Mouse (Mus musculus): ENCODE data around the gene Ssh1. TPM values are rescaled to one million over a fixed set of nuclear protein-coding genes. Genes with fewer than 3 reads are reported as not detected.

Ssh1 gene
- total RNA-seq, 1 experiment = 11.8 TPM

DNA sequence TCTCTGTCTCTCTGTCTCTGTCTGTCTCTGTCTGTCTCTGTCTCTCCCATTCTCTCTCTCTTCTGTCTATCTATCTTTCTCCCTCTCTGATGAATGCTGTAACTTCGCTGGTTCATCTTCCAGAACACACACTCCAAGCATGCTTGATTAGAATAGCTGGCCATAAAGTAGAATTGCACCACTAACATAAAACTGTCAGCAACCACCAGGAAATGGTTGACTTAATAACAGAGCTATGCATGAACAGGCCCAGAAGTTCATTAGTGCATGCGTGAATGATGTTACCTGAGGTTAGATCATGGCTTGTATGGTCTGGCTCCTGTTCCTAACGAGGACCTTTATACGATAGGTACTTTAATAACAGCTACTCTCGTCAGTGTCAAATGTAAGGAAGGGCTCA is 11.4 kb upstream of the Ssh1 start:
- in situ Hi-C loops (cut with MboI; ENCODE audit: low sequenced_read_pairs in 2 of 2, unreplicated experiment in 2 of 2) = no loop called here
- Histone ChIP-seq H3K36me3 (ENCODE audit: control insufficient read depth, insufficient read depth, low read length, poor library complexity, severe bottlenecking) (no peaks in the 10 kb centered on the region), H3K4me1 (ENCODE audit: control insufficient read depth in 2 of 2, insufficient read depth in 2 of 2, low read length in 2 of 2, poor library complexity in 1 of 2) (peaks cover 0 to 4% of the 10 kb centered on the region in 2 experiments; a peak in 2 of 4 replicates), H3K9me3 (ENCODE audit: control insufficient read depth, insufficient read depth, low read depth, low read length) (no peaks in the 10 kb centered on the region), H3K9ac (ENCODE audit: insufficient read depth, low read depth, low read length, poor library complexity, severe bottlenecking) (no peak overlapping the region), H3K27ac (ENCODE audit: insufficient read depth, low read depth, low read length, poor library complexity, severe bottlenecking) (no peak overlapping the region), H3K4me3 (ENCODE audit: insufficient read depth in 1 of 2, low read depth in 1 of 2, low read length in 2 of 2, poor library complexity in 1 of 2, severe bottlenecking in 1 of 2) (no peak overlapping the region)
- no peak for DNase-seq (ENCODE audit: low read depth, low spot score)
- TF ChIP-seq CHD2 (IDR thresholded peaks at IDR 0.05; ENCODE audit: low read depth, low read length) (no peak), ZC3H11A (IDR thresholded peaks at IDR 0.05; ENCODE audit: borderline replicate concordance, low read depth, low read length) (no peak), ZNF384 (IDR thresholded peaks at IDR 0.05; ENCODE audit: low read depth, low read length) (no peak), MAFK (IDR thresholded peaks at IDR 0.05; ENCODE audit: insufficient read depth, low read depth, low read length) (no peak), HCFC1 (IDR thresholded peaks at IDR 0.05; ENCODE audit: borderline replicate concordance, insufficient read depth, low read length) (no peak)

DNA sequence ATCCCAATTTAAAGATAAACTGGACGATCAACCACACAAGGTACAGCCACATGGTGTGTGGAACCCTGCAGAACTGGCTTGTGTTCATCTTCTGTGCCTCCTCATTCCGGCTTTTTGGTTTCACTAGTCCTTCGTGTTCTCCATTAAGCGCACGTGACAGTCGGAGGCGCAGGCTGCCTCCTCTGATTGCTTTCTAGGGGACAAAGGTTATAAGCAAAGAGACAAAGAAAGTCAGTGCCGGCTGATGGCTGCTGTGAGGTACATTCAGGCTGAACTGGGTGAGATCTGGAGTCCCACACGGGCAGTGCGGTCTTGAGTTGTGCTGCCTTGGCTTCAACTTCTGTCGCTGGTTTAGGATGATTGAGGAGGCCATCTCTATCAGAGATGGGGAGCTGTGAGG is 10.9 kb upstream of the Ssh1 start:
- TF ChIP-seq ZC3H11A (IDR thresholded peaks at IDR 0.05; ENCODE audit: borderline replicate concordance, low read depth, low read length) = no peak
- TF ChIP-seq HCFC1 (IDR thresholded peaks at IDR 0.05; ENCODE audit: borderline replicate concordance, insufficient read depth, low read length) = no peak
- TF ChIP-seq CHD2 (IDR thresholded peaks at IDR 0.05; ENCODE audit: low read depth, low read length) = no peak
- TF ChIP-seq MAFK (IDR thresholded peaks at IDR 0.05; ENCODE audit: insufficient read depth, low read depth, low read length) = no peak
- TF ChIP-seq ZNF384 (IDR thresholded peaks at IDR 0.05; ENCODE audit: low read depth, low read length) = no peak
- no peaks in the 10 kb centered on the region for H3K36me3 ChIP-seq (ENCODE audit: control insufficient read depth, insufficient read depth, low read length, poor library complexity, severe bottlenecking)
- H3K27ac ChIP-seq (ENCODE audit: insufficient read depth, low read depth, low read length, poor library complexity, severe bottlenecking) = no peak overlapping the region
- DNase-seq (ENCODE audit: low read depth, low spot score) = no peak
- in situ Hi-C loops (cut with MboI; ENCODE audit: low sequenced_read_pairs in 2 of 2, unreplicated experiment in 2 of 2) = no loop called here
- no peak overlapping the region for H3K4me3 ChIP-seq (ENCODE audit: insufficient read depth in 1 of 2, low read depth in 1 of 2, low read length in 2 of 2, poor library complexity in 1 of 2, severe bottlenecking in 1 of 2)
- H3K4me1 ChIP-seq (ENCODE audit: control insufficient read depth in 2 of 2, insufficient read depth in 2 of 2, low read length in 2 of 2, poor library complexity in 1 of 2) = peaks cover 0 to 4% of the 10 kb centered on the region in 2 experiments; a peak in 2 of 4 replicates
- H3K9ac ChIP-seq (ENCODE audit: insufficient read depth, low read depth, low read length, poor library complexity, severe bottlenecking) = no peak overlapping the region
- no peaks in the 10 kb centered on the region for H3K9me3 ChIP-seq (ENCODE audit: control insufficient read depth, insufficient read depth, low read depth, low read length)

DNA sequence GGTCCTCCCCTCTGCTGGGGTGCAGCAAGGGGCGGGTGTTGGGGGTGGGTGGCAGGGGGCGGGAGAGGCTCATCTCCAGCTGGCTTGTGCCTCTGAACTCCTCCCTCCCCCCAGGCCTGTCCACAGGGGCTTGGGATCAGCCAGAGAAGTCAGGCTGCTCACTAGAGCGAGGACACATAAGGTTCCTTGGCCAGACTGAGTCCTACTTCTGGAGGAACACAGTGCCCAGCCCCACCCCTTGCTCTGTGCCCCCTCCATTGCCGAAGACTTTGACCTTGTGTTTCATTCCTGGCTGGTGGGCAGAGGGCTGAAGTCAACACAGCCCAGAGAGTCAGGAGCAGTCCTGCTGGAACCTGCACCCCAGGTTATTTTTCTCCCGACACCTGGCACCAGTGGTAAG is 9.8 kb upstream of the Ssh1 start, which contains the start of gene Dao:
Dao (plus strand) TSS at position 162 of the 400 bp plus-strand sequence.
- Histone ChIP-seq H3K27ac (ENCODE audit: insufficient read depth, low read depth, low read length, poor library complexity, severe bottlenecking) (no peak within 1 kb of the TSS), H3K4me1 (ENCODE audit: control insufficient read depth in 2 of 2, insufficient read depth in 2 of 2, low read length in 2 of 2, poor library complexity in 1 of 2) (peaks cover 0 to 4% of the 10 kb centered on the region in 2 experiments; a peak in 2 of 4 replicates), H3K36me3 (ENCODE audit: control insufficient read depth, insufficient read depth, low read length, poor library complexity, severe bottlenecking) (no peaks in the 10 kb centered on the region), H3K9me3 (ENCODE audit: control insufficient read depth, insufficient read depth, low read depth, low read length) (no peaks in the 10 kb centered on the region), H3K4me3 (ENCODE audit: insufficient read depth in 1 of 2, low read depth in 1 of 2, low read length in 2 of 2, poor library complexity in 1 of 2, severe bottlenecking in 1 of 2) (no peak within 1 kb of the TSS), H3K9ac (ENCODE audit: insufficient read depth, low read depth, low read length, poor library complexity, severe bottlenecking) (no peak within 1 kb of the TSS)
- TF ChIP-seq ZNF384 (IDR thresholded peaks at IDR 0.05; ENCODE audit: low read depth, low read length) (no peak), MAFK (IDR thresholded peaks at IDR 0.05; ENCODE audit: insufficient read depth, low read depth, low read length) (no peak), HCFC1 (IDR thresholded peaks at IDR 0.05; ENCODE audit: borderline replicate concordance, insufficient read depth, low read length) (no peak), CHD2 (IDR thresholded peaks at IDR 0.05; ENCODE audit: low read depth, low read length) (no peak), ZC3H11A (IDR thresholded peaks at IDR 0.05; ENCODE audit: borderline replicate concordance, low read depth, low read length) (no peak)
- in situ Hi-C loops (cut with MboI; ENCODE audit: low sequenced_read_pairs in 2 of 2, unreplicated experiment in 2 of 2) = no loop called here
- no peak for DNase-seq (ENCODE audit: low read depth, low spot score)

DNA sequence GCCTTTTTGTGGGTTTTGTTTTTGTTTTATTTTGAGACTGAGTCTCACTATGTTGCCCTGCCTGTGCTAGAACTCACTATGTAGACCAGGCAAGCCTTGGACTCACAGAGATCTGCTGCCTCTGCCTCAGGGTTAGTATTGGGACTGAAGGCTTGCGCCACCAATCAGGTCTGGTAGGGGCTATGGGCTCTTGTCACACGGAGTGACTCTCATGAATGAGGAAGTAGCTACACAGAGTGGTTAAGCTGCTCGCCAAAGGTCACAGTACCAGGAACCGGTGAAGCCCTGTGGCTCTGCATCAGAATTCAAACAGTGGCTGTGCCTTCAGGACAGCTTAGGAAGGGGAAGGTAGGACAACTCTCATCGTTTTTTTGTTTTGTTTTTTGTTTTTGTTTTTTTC is 5.7 kb upstream of the Ssh1 start:
- Histone ChIP-seq H3K4me1 (ENCODE audit: control insufficient read depth in 2 of 2, insufficient read depth in 2 of 2, low read length in 2 of 2, poor library complexity in 1 of 2) (peaks cover 0 to 3% of the 10 kb centered on the region in 2 experiments; a peak in 1 of 4 replicates), H3K9ac (ENCODE audit: insufficient read depth, low read depth, low read length, poor library complexity, severe bottlenecking) (no peak overlapping the region), H3K27ac (ENCODE audit: insufficient read depth, low read depth, low read length, poor library complexity, severe bottlenecking) (no peak overlapping the region), H3K36me3 (ENCODE audit: control insufficient read depth, insufficient read depth, low read length, poor library complexity, severe bottlenecking) (no peaks in the 10 kb centered on the region), H3K9me3 (ENCODE audit: control insufficient read depth, insufficient read depth, low read depth, low read length) (no peaks in the 10 kb centered on the region), H3K4me3 (ENCODE audit: insufficient read depth in 1 of 2, low read depth in 1 of 2, low read length in 2 of 2, poor library complexity in 1 of 2, severe bottlenecking in 1 of 2) (no peak overlapping the region)
- no peak for TF ChIP-seq HCFC1 (IDR thresholded peaks at IDR 0.05; ENCODE audit: borderline replicate concordance, insufficient read depth, low read length)
- TF ChIP-seq ZC3H11A (IDR thresholded peaks at IDR 0.05; ENCODE audit: borderline replicate concordance, low read depth, low read length) = no peak
- TF ChIP-seq ZNF384 (IDR thresholded peaks at IDR 0.05; ENCODE audit: low read depth, low read length) = no peak
- no peak for TF ChIP-seq CHD2 (IDR thresholded peaks at IDR 0.05; ENCODE audit: low read depth, low read length)
- TF ChIP-seq MAFK (IDR thresholded peaks at IDR 0.05; ENCODE audit: insufficient read depth, low read depth, low read length) = no peak
- DNase-seq (ENCODE audit: low read depth, low spot score) = no peak
- in situ Hi-C loops (cut with MboI; ENCODE audit: low sequenced_read_pairs in 2 of 2, unreplicated experiment in 2 of 2) = no loop called here

DNA sequence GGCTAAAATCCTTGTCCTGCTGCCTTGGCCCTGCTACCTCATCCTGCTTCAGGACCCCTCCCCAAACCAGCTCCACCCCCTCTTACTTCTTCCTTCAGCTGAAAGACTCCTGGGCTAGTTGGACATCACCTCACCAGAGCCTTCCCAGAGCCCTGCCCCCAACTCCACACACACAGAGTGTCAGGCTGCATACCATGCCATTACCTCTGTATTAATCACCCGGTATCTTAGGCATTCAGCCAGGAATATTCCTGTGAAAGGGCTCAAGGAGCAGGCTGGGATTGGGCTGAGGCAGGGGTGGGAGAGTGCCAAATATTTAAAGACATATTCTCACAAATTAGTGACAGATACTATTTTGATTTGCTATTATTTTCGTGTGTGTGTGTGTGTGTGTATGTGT is 2.8 kb upstream of the Ssh1 start:
- in situ Hi-C loops (cut with MboI; ENCODE audit: low sequenced_read_pairs in 2 of 2, unreplicated experiment in 2 of 2) = no loop called here
- no peak overlapping the region for H3K9ac ChIP-seq (ENCODE audit: insufficient read depth, low read depth, low read length, poor library complexity, severe bottlenecking)
- H3K4me3 ChIP-seq (ENCODE audit: insufficient read depth in 1 of 2, low read depth in 1 of 2, low read length in 2 of 2, poor library complexity in 1 of 2, severe bottlenecking in 1 of 2) = no peak overlapping the region
- H3K9me3 ChIP-seq (ENCODE audit: control insufficient read depth, insufficient read depth, low read depth, low read length) = no peaks in the 10 kb centered on the region
- H3K27ac ChIP-seq (ENCODE audit: insufficient read depth, low read depth, low read length, poor library complexity, severe bottlenecking) = no peak overlapping the region
- H3K4me1 ChIP-seq (ENCODE audit: control insufficient read depth in 2 of 2, insufficient read depth in 2 of 2, low read length in 2 of 2, poor library complexity in 1 of 2) = peaks cover 4 to 8% of the 10 kb centered on the region in 2 experiments; a peak in 2 of 4 replicates
- no peaks in the 10 kb centered on the region for H3K36me3 ChIP-seq (ENCODE audit: control insufficient read depth, insufficient read depth, low read length, poor library complexity, severe bottlenecking)
- TF ChIP-seq HCFC1 (IDR thresholded peaks at IDR 0.05; ENCODE audit: borderline replicate concordance, insufficient read depth, low read length) (no peak), MAFK (IDR thresholded peaks at IDR 0.05; ENCODE audit: insufficient read depth, low read depth, low read length) (no peak), ZNF384 (IDR thresholded peaks at IDR 0.05; ENCODE audit: low read depth, low read length) (no peak), ZC3H11A (IDR thresholded peaks at IDR 0.05; ENCODE audit: borderline replicate concordance, low read depth, low read length) (no peak), CHD2 (IDR thresholded peaks at IDR 0.05; ENCODE audit: low read depth, low read length) (no peak)
- DNase-seq (ENCODE audit: low read depth, low spot score) = no peak

Measured in ES-E14 (cell line).